Mouse (Mus musculus): Measurements from ENCODE around the gene Pitx3.

The Pitx3 gene

GRCm38 (mm10) chr19:46114617-46115016 is 33.5 kb downstream of the Pitx3 start:
- no peak for DNase-seq (ENCODE audit: low read depth, low spot score)
- Histone ChIP-seq H3K36me3 (ENCODE audit: control insufficient read depth, insufficient read depth, low read length, poor library complexity, severe bottlenecking) (no peaks in the 10 kb centered on the region), H3K27me3 (ENCODE audit: control insufficient read depth, insufficient read depth, low read length, poor library complexity, severe bottlenecking) (no peaks in the 10 kb centered on the region)

DNA sequence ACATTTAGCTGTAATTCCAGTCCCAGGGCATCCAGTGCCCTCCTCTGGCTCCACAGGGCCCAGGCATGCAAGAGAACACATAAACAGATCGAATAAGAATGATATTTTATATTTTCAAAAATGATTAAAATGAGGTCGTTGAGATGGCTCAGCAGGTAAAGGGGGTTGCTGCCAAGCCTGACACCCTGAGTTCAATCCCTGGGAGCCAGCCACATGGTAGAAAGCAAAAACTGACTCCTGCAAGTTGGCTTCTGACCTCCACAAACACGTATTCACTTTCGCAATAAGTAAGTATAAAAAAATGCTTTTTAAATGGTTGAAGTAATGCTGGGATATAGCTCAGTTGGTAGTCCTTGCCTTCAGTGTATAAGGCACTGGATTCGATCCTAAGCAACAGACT is 37.3 kb downstream of the Pitx3 start:
- Histone ChIP-seq H3K36me3 (ENCODE audit: control insufficient read depth, insufficient read depth, low read length, poor library complexity, severe bottlenecking) (no peaks in the 10 kb centered on the region), H3K27me3 (ENCODE audit: control insufficient read depth, insufficient read depth, low read length, poor library complexity, severe bottlenecking) (no peaks in the 10 kb centered on the region)
- DNase-seq (ENCODE audit: low read depth, low spot score): no peak

DNA sequence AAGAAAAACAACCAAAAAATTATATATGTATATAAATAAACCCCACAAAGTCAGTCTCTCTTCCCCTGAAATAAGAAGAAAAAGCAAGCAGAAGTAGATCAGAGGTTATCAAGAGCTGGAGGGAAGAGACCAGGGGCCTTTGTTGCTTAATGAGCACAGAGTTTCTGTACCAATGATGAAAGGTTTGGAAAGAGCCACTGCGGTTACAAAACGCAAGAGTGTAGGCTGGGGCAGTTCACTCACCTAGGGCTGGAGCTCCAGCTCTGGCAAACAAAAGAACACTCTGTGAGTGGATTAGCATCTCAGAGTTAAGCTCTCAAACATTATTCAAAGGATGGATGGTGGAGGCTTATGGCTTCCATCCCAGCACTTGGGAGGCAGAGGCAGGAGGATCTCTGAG is 37.9 kb downstream of the Pitx3 start:
- DNase-seq (ENCODE audit: low read depth, low spot score): no peak
- Histone ChIP-seq H3K27me3 (ENCODE audit: control insufficient read depth, insufficient read depth, low read length, poor library complexity, severe bottlenecking) (no peaks in the 10 kb centered on the region), H3K36me3 (ENCODE audit: control insufficient read depth, insufficient read depth, low read length, poor library complexity, severe bottlenecking) (no peaks in the 10 kb centered on the region)

GRCm38 (mm10) chr19:46104187-46104557 is 44.0 kb downstream of the Pitx3 start:
- no peaks in the 10 kb centered on the region for H3K27me3 ChIP-seq (ENCODE audit: control insufficient read depth, insufficient read depth, low read length, poor library complexity, severe bottlenecking)
- H3K36me3 ChIP-seq (ENCODE audit: control insufficient read depth, insufficient read depth, low read length, poor library complexity, severe bottlenecking): no peaks in the 10 kb centered on the region
- no peak for DNase-seq (ENCODE audit: low read depth, low spot score)

- no peak for DNase-seq (ENCODE audit: low read depth, low spot score)
- no peaks in the 10 kb centered on the region for H3K36me3 ChIP-seq (ENCODE audit: control insufficient read depth, insufficient read depth, low read length, poor library complexity, severe bottlenecking)
Observed at GRCm38 (mm10) chr19:46103437-46104186, 44.5 kb downstream of the Pitx3 start.

DNA sequence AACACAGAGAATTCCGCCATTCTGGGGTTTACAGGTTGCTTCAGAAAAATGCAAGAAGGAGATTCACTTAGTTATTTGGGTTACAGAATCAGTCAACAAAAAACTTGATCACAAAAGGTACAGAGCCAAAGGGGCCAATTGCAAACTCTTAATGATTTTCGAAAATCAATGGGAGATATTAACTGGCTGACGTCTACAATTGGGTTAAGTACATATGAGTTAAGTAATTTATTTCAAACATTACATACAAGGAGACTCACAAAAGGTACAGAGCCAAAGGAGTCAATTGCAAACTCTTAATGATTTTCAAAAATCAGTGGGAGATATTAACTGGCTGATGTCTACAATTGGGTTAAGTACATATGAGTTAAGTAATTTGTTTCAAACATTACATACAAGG is 48.6 kb downstream of the Pitx3 start:
- DNase-seq (ENCODE audit: low read depth, low spot score): no peak
- H3K27me3 ChIP-seq (ENCODE audit: control insufficient read depth, insufficient read depth, low read length, poor library complexity, severe bottlenecking): no peaks in the 10 kb centered on the region; the same call in 1 of the 2 replicates
- H3K36me3 ChIP-seq (ENCODE audit: control insufficient read depth, insufficient read depth, low read length, poor library complexity, severe bottlenecking): no peaks in the 10 kb centered on the region

More at GRCm38 (mm10) chr19:46103437-46104186, 44.5 kb downstream of the Pitx3 start:
- H3K27me3 ChIP-seq (ENCODE audit: control insufficient read depth, insufficient read depth, low read length, poor library complexity, severe bottlenecking): no peaks in the 10 kb centered on the region

DNA sequence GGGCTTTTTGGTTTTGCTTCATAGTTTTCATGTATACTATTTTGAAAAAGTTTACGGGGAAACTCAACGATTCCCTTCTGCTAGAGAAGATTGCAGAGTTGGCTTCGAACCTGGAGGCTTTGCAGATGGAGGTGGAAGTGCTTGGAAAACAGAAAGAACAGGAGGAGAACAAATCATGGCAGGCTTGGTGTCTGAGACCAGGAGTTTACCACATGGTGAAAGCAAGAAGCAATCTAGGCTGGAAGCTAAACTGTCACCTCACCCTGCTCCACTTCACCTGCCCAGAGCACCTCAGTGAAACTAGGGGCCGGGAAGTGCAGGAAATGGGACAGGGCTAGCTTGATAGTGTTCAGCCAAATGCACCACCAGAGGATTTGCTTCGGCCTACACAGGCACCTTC is 51.7 kb downstream of the Pitx3 start:
- no peaks in the 10 kb centered on the region; the same call in 1 of the 2 replicates for H3K27me3 ChIP-seq (ENCODE audit: control insufficient read depth, insufficient read depth, low read length, poor library complexity, severe bottlenecking)
- H3K36me3 ChIP-seq (ENCODE audit: control insufficient read depth, insufficient read depth, low read length, poor library complexity, severe bottlenecking): no peaks in the 10 kb centered on the region
- DNase-seq (ENCODE audit: low read depth, low spot score): no peak

DNA sequence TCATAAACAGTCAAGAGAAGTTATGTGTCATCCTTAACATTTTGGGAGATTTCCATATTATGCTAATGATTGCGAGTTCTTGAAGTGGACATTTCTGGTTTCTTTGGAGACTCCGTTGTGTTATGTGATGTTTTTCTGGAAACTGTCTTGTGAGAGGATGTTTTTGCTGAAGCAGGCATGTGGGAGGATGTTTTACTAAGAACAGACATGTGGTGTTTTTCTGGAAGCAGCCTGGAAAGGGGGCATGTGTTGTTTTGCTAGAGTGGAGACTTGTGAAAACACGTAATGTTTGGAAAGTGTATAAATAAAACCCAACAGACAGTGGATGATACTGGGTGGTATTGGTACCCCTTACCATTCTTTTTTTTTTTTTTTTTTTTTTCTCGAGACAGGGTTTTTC is 52.8 kb downstream of the Pitx3 start:
- DNase-seq (ENCODE audit: low read depth, low spot score): no peak
- no peaks in the 10 kb centered on the region; the same call in 1 of the 2 replicates for H3K27me3 ChIP-seq (ENCODE audit: control insufficient read depth, insufficient read depth, low read length, poor library complexity, severe bottlenecking)
- no peaks in the 10 kb centered on the region for H3K36me3 ChIP-seq (ENCODE audit: control insufficient read depth, insufficient read depth, low read length, poor library complexity, severe bottlenecking)

DNA sequence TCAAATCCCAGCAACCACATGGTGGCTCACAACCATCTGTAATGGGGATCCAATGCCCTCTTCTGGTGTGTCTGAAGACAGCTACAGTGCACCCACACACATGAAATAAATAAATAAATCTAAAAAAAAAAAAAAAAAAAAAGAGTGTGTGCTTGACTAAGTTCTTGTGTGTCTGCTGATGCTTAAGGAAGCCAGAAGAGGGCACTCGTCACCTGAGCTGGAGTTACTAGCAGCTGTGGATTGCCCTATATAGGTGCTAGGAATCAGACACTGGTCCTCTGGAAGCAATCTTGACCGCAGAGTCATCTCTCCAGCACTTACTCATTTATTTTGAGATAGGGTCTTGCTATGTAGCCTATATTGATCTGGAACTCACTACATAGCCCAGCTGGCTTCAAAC is 54.0 kb downstream of the Pitx3 start:
- no peak for DNase-seq (ENCODE audit: low read depth, low spot score)
- H3K27me3 ChIP-seq (ENCODE audit: control insufficient read depth, insufficient read depth, low read length, poor library complexity, severe bottlenecking): no peaks in the 10 kb centered on the region; the same call in 1 of the 2 replicates
- no peaks in the 10 kb centered on the region for H3K36me3 ChIP-seq (ENCODE audit: control insufficient read depth, insufficient read depth, low read length, poor library complexity, severe bottlenecking)

DNA sequence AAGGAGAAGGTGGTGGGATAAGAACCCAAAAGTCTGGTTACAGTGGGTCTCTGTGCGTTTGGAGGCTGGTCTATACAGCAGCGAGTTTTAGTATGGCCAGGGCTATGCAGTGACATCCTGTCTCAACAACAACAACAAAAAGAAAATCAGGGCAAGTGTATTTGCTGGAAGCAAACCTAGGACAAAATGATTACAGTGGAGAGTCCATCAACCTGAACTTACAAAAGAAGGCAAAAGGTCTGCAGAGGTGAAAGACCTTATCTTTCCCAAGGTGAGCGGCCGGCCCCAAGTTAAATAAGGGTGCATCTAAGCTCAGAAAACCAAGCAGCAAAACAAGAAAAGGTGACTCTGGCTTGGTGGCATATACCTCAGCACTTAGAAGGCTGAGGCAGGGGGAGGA is 56.5 kb downstream of the Pitx3 start:
- Histone ChIP-seq H3K27me3 (ENCODE audit: control insufficient read depth, insufficient read depth, low read length, poor library complexity, severe bottlenecking) (no peaks in the 10 kb centered on the region; the same call in 1 of the 2 replicates), H3K36me3 (ENCODE audit: control insufficient read depth, insufficient read depth, low read length, poor library complexity, severe bottlenecking) (no peaks in the 10 kb centered on the region)
- DNase-seq (ENCODE audit: low read depth, low spot score): no peak

DNA sequence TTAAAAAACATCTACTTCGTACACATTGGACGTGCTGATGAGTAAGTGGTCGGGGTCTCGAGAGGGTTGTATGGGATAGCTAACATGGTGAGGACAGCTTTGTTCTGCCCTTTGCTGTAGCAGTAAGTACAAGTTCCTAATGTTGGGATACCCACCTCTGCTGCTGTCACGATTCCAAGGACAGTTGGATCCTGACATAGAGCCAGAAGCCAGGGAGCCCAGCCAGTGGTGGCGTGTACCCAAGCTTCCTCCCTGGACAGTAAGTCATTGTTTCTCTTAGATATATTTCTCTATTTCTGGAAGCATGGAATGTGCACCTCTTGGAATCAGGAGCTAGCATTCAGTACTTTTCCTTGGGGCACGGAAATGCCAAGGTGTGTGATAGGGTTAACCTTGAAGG is 60.3 kb downstream of the Pitx3 start:
- no peak for DNase-seq (ENCODE audit: low read depth, low spot score)

GRCm38 (mm10) chr19:46086337-46086736 is 61.8 kb downstream of the Pitx3 start:
- peak; percentile 85 for DNase-seq (ENCODE audit: low read depth, low spot score)
- H3K36me3 ChIP-seq (ENCODE audit: control insufficient read depth, insufficient read depth, low read length, poor library complexity, severe bottlenecking): peaks cover 20% of the 10 kb centered on the region
- H3K27me3 ChIP-seq (ENCODE audit: control insufficient read depth, insufficient read depth, low read length, poor library complexity, severe bottlenecking): no peaks in the 10 kb centered on the region

More for the DNA sequence above, 60.3 kb downstream of the Pitx3 start:
- H3K27me3 ChIP-seq (ENCODE audit: control insufficient read depth, insufficient read depth, low read length, poor library complexity, severe bottlenecking): no peaks in the 10 kb centered on the region
- peaks cover 7% of the 10 kb centered on the region; the same call in 1 of the 2 replicates for H3K36me3 ChIP-seq (ENCODE audit: control insufficient read depth, insufficient read depth, low read length, poor library complexity, severe bottlenecking)

Measured in splenic B cell, adult 2 months (primary cell).